Mouse (Mus musculus): ENCODE results near the gene Ppp1r37. TPM values are rescaled to one million over a fixed set of nuclear protein-coding genes. Genes with fewer than 3 reads are reported as not detected.

Gene Ppp1r37
- polyA plus RNA-seq, 1 experiment from 2014 or later = 4.5 TPM

- Histone ChIP-seq H3K4me3 (ENCODE audit: low read depth, low read length) (no peak overlapping the region), H3K4me1 (ENCODE audit: control insufficient read depth, insufficient read depth, low read length) (0 out of 2 replicates have a peak, but pooled peaks cover 3% of the 10 kb centered on the region), H3K9me3 (ENCODE audit: control insufficient read depth, low read length) (no peaks in the 10 kb centered on the region), H3K27me3 (ENCODE audit: control insufficient read depth, insufficient read depth, low read length) (peaks cover 24% of the 10 kb centered on the region), H3K4me2 (ENCODE audit: low read depth) (no peak overlapping the region), H3K36me3 (ENCODE audit: control insufficient read depth, insufficient read depth, low read length) (no peaks in the 10 kb centered on the region), H3K9ac (ENCODE audit: low read length) (no peak overlapping the region), H3K27ac (ENCODE audit: low read depth, low read length) (no peak overlapping the region)
- no peak for ATAC-seq (ENCODE audit: insufficient read depth, low FRiP score, low TSS enrichment)
- WGBS = 85% methylated on average over 25 of the region's 25 CpGs
- DNase-seq (ENCODE audit: low spot score) = no peak
Observed at GRCm38 (mm10) chr7:19494751-19495474, 68.0 kb downstream of the Ppp1r37 start.

- no peak overlapping the region for H3K27ac ChIP-seq (ENCODE audit: low read depth, low read length)
- H3K9me3 ChIP-seq (ENCODE audit: control insufficient read depth, low read length) = no peaks in the 10 kb centered on the region
- no peaks in the 10 kb centered on the region for H3K36me3 ChIP-seq (ENCODE audit: control insufficient read depth, insufficient read depth, low read length)
- no peak for DNase-seq (ENCODE audit: low spot score)
- H3K4me2 ChIP-seq (ENCODE audit: low read depth) = 0 out of 2 replicates have a peak overlapping the region, but pooled peaks have one; percentile 8
- 0 out of 2 replicates have a peak overlapping the region, but pooled peaks have one; percentile 5 for H3K4me3 ChIP-seq (ENCODE audit: low read depth, low read length)
- peaks cover 44% of the 10 kb centered on the region for H3K27me3 ChIP-seq (ENCODE audit: control insufficient read depth, insufficient read depth, low read length)
- no peak for ATAC-seq (ENCODE audit: insufficient read depth, low FRiP score, low TSS enrichment)
- 0 out of 2 replicates have a peak, but pooled peaks cover 3% of the 10 kb centered on the region for H3K4me1 ChIP-seq (ENCODE audit: control insufficient read depth, insufficient read depth, low read length)
- 3% methylated on average over 26 of the region's 26 CpGs for WGBS
- H3K9ac ChIP-seq (ENCODE audit: low read length) = no peak overlapping the region
Observed at GRCm38 (mm10) chr7:19491731-19492130, 71.1 kb downstream of the Ppp1r37 start.

GRCm38 (mm10) chr7:19489525-19489924, 73.4 kb downstream of the Ppp1r37 start:
- H3K36me3 ChIP-seq (ENCODE audit: control insufficient read depth, insufficient read depth, low read length) = no peaks in the 10 kb centered on the region
- H3K27me3 ChIP-seq (ENCODE audit: control insufficient read depth, insufficient read depth, low read length) = peaks cover 44% of the 10 kb centered on the region
- H3K4me3 ChIP-seq (ENCODE audit: low read depth, low read length) = peak overlapping the region; percentile 16
- no peak overlapping the region for H3K27ac ChIP-seq (ENCODE audit: low read depth, low read length)
- ATAC-seq (ENCODE audit: insufficient read depth, low FRiP score, low TSS enrichment) (no peak), DNase-seq (ENCODE audit: low spot score) (peak; percentile 28)
- H3K4me1 ChIP-seq (ENCODE audit: control insufficient read depth, insufficient read depth, low read length) = 0 out of 2 replicates have a peak, but pooled peaks cover 3% of the 10 kb centered on the region
- WGBS = under 1% methylated on average over 31 of the region's 31 CpGs
- H3K9me3 ChIP-seq (ENCODE audit: control insufficient read depth, low read length) = no peaks in the 10 kb centered on the region
- peak overlapping the region; percentile 10; the same call in 1 of the 2 replicates for H3K9ac ChIP-seq (ENCODE audit: low read length)
- peak overlapping the region; percentile 20; the same call in 1 of the 2 replicates for H3K4me2 ChIP-seq (ENCODE audit: low read depth)

GRCm38 (mm10) chr7:19486549-19486948, 76.3 kb downstream of the Ppp1r37 start:
- WGBS = 90% methylated on average over 7 of the region's 7 CpGs
- H3K4me3 ChIP-seq (ENCODE audit: low read depth, low read length) = no peak overlapping the region

GRCm38 (mm10) chr7:19485488-19485887, 77.4 kb downstream of the Ppp1r37 start:
- 91% methylated on average over 1 of the region's 1 CpGs for WGBS
- Histone ChIP-seq H3K4me3 (ENCODE audit: low read depth, low read length) (no peak overlapping the region), H3K9ac (ENCODE audit: low read length) (no peak overlapping the region), H3K27ac (ENCODE audit: low read depth, low read length) (no peak overlapping the region), H3K27me3 (ENCODE audit: control insufficient read depth, insufficient read depth, low read length) (peaks cover 26% of the 10 kb centered on the region), H3K9me3 (ENCODE audit: control insufficient read depth, low read length) (no peaks in the 10 kb centered on the region), H3K4me1 (ENCODE audit: control insufficient read depth, insufficient read depth, low read length) (no peaks in the 10 kb centered on the region), H3K36me3 (ENCODE audit: control insufficient read depth, insufficient read depth, low read length) (no peaks in the 10 kb centered on the region), H3K4me2 (ENCODE audit: low read depth) (no peak overlapping the region)
- ATAC-seq (ENCODE audit: insufficient read depth, low FRiP score, low TSS enrichment) (no peak), DNase-seq (ENCODE audit: low spot score) (no peak)

More at GRCm38 (mm10) chr7:19486549-19486948, 76.3 kb downstream of the Ppp1r37 start:
- H3K9me3 ChIP-seq (ENCODE audit: control insufficient read depth, low read length) = no peaks in the 10 kb centered on the region
- no peak overlapping the region for H3K4me2 ChIP-seq (ENCODE audit: low read depth)
- no peak overlapping the region for H3K9ac ChIP-seq (ENCODE audit: low read length)
- peaks cover 36% of the 10 kb centered on the region for H3K27me3 ChIP-seq (ENCODE audit: control insufficient read depth, insufficient read depth, low read length)
- H3K36me3 ChIP-seq (ENCODE audit: control insufficient read depth, insufficient read depth, low read length) = no peaks in the 10 kb centered on the region
- H3K4me1 ChIP-seq (ENCODE audit: control insufficient read depth, insufficient read depth, low read length) = no peaks in the 10 kb centered on the region
- H3K27ac ChIP-seq (ENCODE audit: low read depth, low read length) = no peak overlapping the region
- ATAC-seq (ENCODE audit: insufficient read depth, low FRiP score, low TSS enrichment) (no peak), DNase-seq (ENCODE audit: low spot score) (no peak)

- 86% methylated on average over 8 of the region's 8 CpGs for WGBS
- Histone ChIP-seq H3K9me3 (ENCODE audit: control insufficient read depth, low read length) (no peaks in the 10 kb centered on the region), H3K36me3 (ENCODE audit: control insufficient read depth, insufficient read depth, low read length) (no peaks in the 10 kb centered on the region), H3K4me1 (ENCODE audit: control insufficient read depth, insufficient read depth, low read length) (no peaks in the 10 kb centered on the region), H3K4me3 (ENCODE audit: low read depth, low read length) (no peak overlapping the region), H3K9ac (ENCODE audit: low read length) (no peak overlapping the region), H3K4me2 (ENCODE audit: low read depth) (no peak overlapping the region), H3K27me3 (ENCODE audit: control insufficient read depth, insufficient read depth, low read length) (peaks cover 4% of the 10 kb centered on the region; the same call in 1 of the 2 replicates), H3K27ac (ENCODE audit: low read depth, low read length) (no peak overlapping the region)
- no peak for ATAC-seq (ENCODE audit: insufficient read depth, low FRiP score, low TSS enrichment)
- DNase-seq (ENCODE audit: low spot score) = no peak
Observed at GRCm38 (mm10) chr7:19483281-19483680, 79.6 kb downstream of the Ppp1r37 start.

Other genes starting within 250 kb of the Ppp1r37 start
- 91.8 and 93.3 TPM in 2 replicates for gene Ercc1, start 218.3 kb downstream of the Ppp1r37 start, polyA plus RNA-seq (2014; fragmentation: Nextera tagmentation; extraction: Ambion mirVana)
- gene Cd3eap, start 203.6 kb downstream of the Ppp1r37 start, polyA plus RNA-seq (2014; fragmentation: Nextera tagmentation; extraction: Ambion mirVana) = 17.8 and 18.0 TPM in 2 replicates
- 3.4 and 4.7 TPM in 2 replicates for gene Ppp1r13l, start 203.3 kb downstream of the Ppp1r37 start, polyA plus RNA-seq (2014; fragmentation: Nextera tagmentation; extraction: Ambion mirVana)
- 12.4 and 14.6 TPM in 2 replicates for gene Ercc2, start 181.1 kb downstream of the Ppp1r37 start, polyA plus RNA-seq (2014; fragmentation: Nextera tagmentation; extraction: Ambion mirVana)
- gene Klc3, start 159.0 kb downstream of the Ppp1r37 start, polyA plus RNA-seq (2014; fragmentation: Nextera tagmentation; extraction: Ambion mirVana) = 3.2 and 3.4 TPM in 2 replicates
- gene Ckm, start 158.3 kb downstream of the Ppp1r37 start, polyA plus RNA-seq (2014; fragmentation: Nextera tagmentation; extraction: Ambion mirVana) = 0.41 and 0.69 TPM in 2 replicates
- 14.1 and 16.4 TPM in 2 replicates for gene Mark4, start 104.3 kb downstream of the Ppp1r37 start, polyA plus RNA-seq (2014; fragmentation: Nextera tagmentation; extraction: Ambion mirVana)
- gene Exoc3l2, start 99.7 kb downstream of the Ppp1r37 start, polyA plus RNA-seq (2014; fragmentation: Nextera tagmentation; extraction: Ambion mirVana) = 1.2 and 1.6 TPM in 2 replicates
- 2.0 and 2.7 TPM in 2 replicates for gene Bloc1s3, start 54.7 kb downstream of the Ppp1r37 start, polyA plus RNA-seq (2014; fragmentation: Nextera tagmentation; extraction: Ambion mirVana)
- gene Trappc6a, start 54.7 kb downstream of the Ppp1r37 start, polyA plus RNA-seq (2014; fragmentation: Nextera tagmentation; extraction: Ambion mirVana) = 49.3 and 54.0 TPM in 2 replicates
- not detected in 2 replicates for gene Nkpd1, start 45.2 kb downstream of the Ppp1r37 start, polyA plus RNA-seq (2014; fragmentation: Nextera tagmentation; extraction: Ambion mirVana)
- 0.44 and 0.57 TPM in 2 replicates for gene Zfp296, start 14.2 kb upstream of the Ppp1r37 start, polyA plus RNA-seq (2014; fragmentation: Nextera tagmentation; extraction: Ambion mirVana)
- 161 and 171 TPM in 2 replicates for gene Gemin7, start 14.5 kb upstream of the Ppp1r37 start, polyA plus RNA-seq (2014; fragmentation: Nextera tagmentation; extraction: Ambion mirVana)
- 48.0 and 53.5 TPM in 2 replicates for gene Clasrp, start 41.4 kb upstream of the Ppp1r37 start, polyA plus RNA-seq (2014; fragmentation: Nextera tagmentation; extraction: Ambion mirVana)
- 3.1 and 3.8 TPM in 2 replicates for gene Relb, start 66.4 kb upstream of the Ppp1r37 start, polyA plus RNA-seq (2014; fragmentation: Nextera tagmentation; extraction: Ambion mirVana)
- 104 and 107 TPM in 2 replicates for gene Clptm1, start 102.0 kb upstream of the Ppp1r37 start, polyA plus RNA-seq (2014; fragmentation: Nextera tagmentation; extraction: Ambion mirVana)
- gene Apoc2, start 114.9 kb upstream of the Ppp1r37 start, polyA plus RNA-seq (2014; fragmentation: Nextera tagmentation; extraction: Ambion mirVana) = 0.45 and 0.55 TPM in 2 replicates
- gene Gm44805, start 118.3 kb upstream of the Ppp1r37 start, polyA plus RNA-seq (2014; fragmentation: Nextera tagmentation; extraction: Ambion mirVana) = not detected in 2 replicates
- gene Apoc4, start 118.4 kb upstream of the Ppp1r37 start, polyA plus RNA-seq (2014; fragmentation: Nextera tagmentation; extraction: Ambion mirVana) = not detected in 2 replicates
- gene Apoc1, start 129.6 kb upstream of the Ppp1r37 start, polyA plus RNA-seq (2014; fragmentation: Nextera tagmentation; extraction: Ambion mirVana) = 3.4 and 6.9 TPM in 2 replicates
- gene Apoe, start 136.1 kb upstream of the Ppp1r37 start, polyA plus RNA-seq (2014; fragmentation: Nextera tagmentation; extraction: Ambion mirVana) = 125 and 146 TPM in 2 replicates
- gene Tomm40, start 152.4 kb upstream of the Ppp1r37 start, polyA plus RNA-seq (2014; fragmentation: Nextera tagmentation; extraction: Ambion mirVana) = 150 and 155 TPM in 2 replicates
- gene Nectin2, start 187.4 kb upstream of the Ppp1r37 start, polyA plus RNA-seq (2014; fragmentation: Nextera tagmentation; extraction: Ambion mirVana) = 70.0 and 76.5 TPM in 2 replicates
- gene Bcam, start 207.9 kb upstream of the Ppp1r37 start, polyA plus RNA-seq (2014; fragmentation: Nextera tagmentation; extraction: Ambion mirVana) = 21.1 and 21.7 TPM in 2 replicates
- 0.45 and 0.53 TPM in 2 replicates for gene Cblc, start 233.7 kb upstream of the Ppp1r37 start, polyA plus RNA-seq (2014; fragmentation: Nextera tagmentation; extraction: Ambion mirVana)